Mouse (Mus musculus): Measurements from ENCODE around the gene Fam227a.

- TF ChIP-seq MAFK (IDR thresholded peaks at IDR 0.05; ENCODE audit: insufficient read depth, low read depth, low read length) (no peak), CHD2 (IDR thresholded peaks at IDR 0.05; ENCODE audit: low read depth, low read length) (no peak), HCFC1 (IDR thresholded peaks at IDR 0.05; ENCODE audit: borderline replicate concordance, insufficient read depth, low read length) (0 out of 2 replicates have a peak, but pooled peaks have one; percentile 6), ZNF384 (IDR thresholded peaks at IDR 0.05; ENCODE audit: low read depth, low read length) (no peak), ZC3H11A (IDR thresholded peaks at IDR 0.05; ENCODE audit: borderline replicate concordance, low read depth, low read length) (no peak)
These were observed 29.7 kb upstream of the Fam227a start for GRCm38 (mm10) chr15:79688268-79688956.

Measured in ES-E14 (cell line).